Mouse (Mus musculus) liver, embryonic 11.5 days (tissue): ENCODE results near the gene Tnfaip6. TPM values are rescaled to one million over a fixed set of nuclear protein-coding genes. Genes with fewer than 3 reads are reported as not detected.

Experiments
- ATAC-seq: fragments of 200-750 bp; cut with Nextera tagmentation; replicated peaks from 2 replicates; pipeline ENCODE4 v1.8.0; 2017; ENCODE audit warnings: moderate number of reproducible peaks, mild to moderate bottlenecking, moderate TSS enrichment, moderate library complexity; ENCODE audit not compliant: low FRiP score
- DNase-seq: peaks from one replicate; pipeline ENCODE4 v3.0.0-alpha.2; 2017; ENCODE audit warnings: low spot score
- H3K27ac ChIP-seq: fragments of 300-500 bp; sonication (generic); 2 replicates; pipeline ENCODE4 v1.5.1; 2014; ENCODE audit warnings: mild to moderate bottlenecking, low read depth, low read length, control low read depth
- H3K27me3 ChIP-seq: fragments of 300-500 bp; sonication (generic); replicated peaks from 2 replicates; pipeline ENCODE4 v1.6.1; 2014; ENCODE audit warnings: low read length, mixed read lengths; ENCODE audit not compliant: control insufficient read depth, insufficient read depth
- H3K36me3 ChIP-seq: fragments of 300-500 bp; sonication (generic); 2 replicates; pipeline ENCODE4 v1.6.1; 2014; ENCODE audit warnings: mild to moderate bottlenecking, low read length, moderate library complexity, mixed read lengths; ENCODE audit not compliant: control insufficient read depth, insufficient read depth
- H3K4me1 ChIP-seq: fragments of 300-500 bp; sonication (generic); replicated peaks from 2 replicates; pipeline ENCODE4 v1.6.1; 2014; ENCODE audit warnings: low read length, mixed read lengths; ENCODE audit not compliant: control insufficient read depth, insufficient read depth
- H3K4me2 ChIP-seq: fragments of 300-500 bp; sonication (generic); 2 replicates; pipeline ENCODE4 v1.6.1; 2014; ENCODE audit warnings: mild to moderate bottlenecking, control low read depth, moderate library complexity
- H3K4me3 ChIP-seq: fragments of 300-500 bp; sonication (generic); 2 replicates; pipeline ENCODE4 v1.5.1; 2014; ENCODE audit warnings: low read depth, low read length, control low read depth
- H3K9ac ChIP-seq: fragments of 300-500 bp; sonication (generic); 2 replicates; pipeline ENCODE4 v1.6.1; 2014; ENCODE audit warnings: low read depth, low read length, control low read depth
- H3K9me3 ChIP-seq: fragments of 300-500 bp; sonication (generic); 2 replicates; pipeline ENCODE4 v1.6.1; 2016; ENCODE audit warnings: low read length, inconsistent platforms, mixed read lengths; ENCODE audit not compliant: control insufficient read depth
- WGBS: fragments of 180-500 bp; shearing (Covaris S2); extraction: QIAGEN DNeasy Blood & Tissue Kit; methylation state at CpG from one replicate; pipeline ENCODE4 v1.1.7; 2014; 5-methylcytosine and 5-hydroxymethylcytosine counted together
- polyA plus RNA-seq: library from polyadenylated mRNA; unstranded; fragments of >200 nt; fragmentation: Nextera tagmentation; extraction: Ambion mirVana; gene quantifications from 2 replicates; pipeline ENCODE4 v1.2.1, GENCODE M21; 2014

Gene Tnfaip6
- polyA plus RNA-seq, 1 experiment from 2014 or later: 1.9 TPM

- H3K36me3 ChIP-seq: no peaks in the 10 kb centered on the region
- H3K9me3 ChIP-seq: no peaks in the 10 kb centered on the region
- DNase-seq (no peak), ATAC-seq (no peak)
- no peak overlapping the region for H3K27ac ChIP-seq
- WGBS: 86% methylated on average over 3 of the region's 3 CpGs
- no peak overlapping the region for H3K9ac ChIP-seq
- H3K4me1 ChIP-seq: no peaks in the 10 kb centered on the region
- no peak overlapping the region for H3K4me2 ChIP-seq
- no peak overlapping the region for H3K4me3 ChIP-seq
- peaks cover 3% of the 10 kb centered on the region for H3K27me3 ChIP-seq
Observed at GRCm38 (mm10) chr2:52042132-52042531, 4.3 kb downstream of the Tnfaip6 start.

GRCm38 (mm10) chr2:52042714-52043113 is 4.9 kb downstream of the Tnfaip6 start:
- Histone ChIP-seq H3K4me1 (no peaks in the 10 kb centered on the region), H3K9me3 (no peaks in the 10 kb centered on the region), H3K36me3 (no peaks in the 10 kb centered on the region), H3K4me2 (no peak overlapping the region), H3K9ac (no peak overlapping the region), H3K4me3 (no peak overlapping the region), H3K27ac (no peak overlapping the region), H3K27me3 (peaks cover 3% of the 10 kb centered on the region)
- ATAC-seq (no peak), DNase-seq (no peak)
- 58% methylated on average over 5 of the region's 5 CpGs for WGBS

GRCm38 (mm10) chr2:52043485-52043884 is 5.7 kb downstream of the Tnfaip6 start:
- Histone ChIP-seq H3K36me3 (no peaks in the 10 kb centered on the region), H3K4me2 (no peak overlapping the region), H3K4me1 (no peaks in the 10 kb centered on the region), H3K27ac (no peak overlapping the region), H3K4me3 (no peak overlapping the region), H3K27me3 (peaks cover 2% of the 10 kb centered on the region), H3K9ac (no peak overlapping the region), H3K9me3 (no peaks in the 10 kb centered on the region)
- ATAC-seq (no peak), DNase-seq (no peak)
- 89% methylated on average over 11 of the region's 11 CpGs for WGBS

GRCm38 (mm10) chr2:52046032-52046431 is 8.2 kb downstream of the Tnfaip6 start:
- 69% methylated on average over 5 of the region's 5 CpGs for WGBS

GRCm38 (mm10) chr2:52050823-52051222 is 13.0 kb downstream of the Tnfaip6 start:
- no peaks in the 10 kb centered on the region for H3K4me1 ChIP-seq
- H3K4me3 ChIP-seq: no peak overlapping the region
- no peak overlapping the region for H3K4me2 ChIP-seq
- DNase-seq: no peak
- no peak overlapping the region for H3K9ac ChIP-seq
- no peaks in the 10 kb centered on the region for H3K36me3 ChIP-seq
- ATAC-seq: no peak
- H3K27ac ChIP-seq: no peak overlapping the region
- no peaks in the 10 kb centered on the region for H3K27me3 ChIP-seq
- H3K9me3 ChIP-seq: no peaks in the 10 kb centered on the region
- WGBS: 86% methylated on average over 11 of the region's 11 CpGs

More at GRCm38 (mm10) chr2:52046032-52046431, 8.2 kb downstream of the Tnfaip6 start:
- Histone ChIP-seq H3K4me2 (no peak overlapping the region), H3K9me3 (no peaks in the 10 kb centered on the region), H3K4me1 (no peaks in the 10 kb centered on the region), H3K4me3 (no peak overlapping the region), H3K9ac (no peak overlapping the region), H3K36me3 (no peaks in the 10 kb centered on the region), H3K27ac (no peak overlapping the region), H3K27me3 (no peaks in the 10 kb centered on the region)
- no peak for DNase-seq
- ATAC-seq: no peak

GRCm38 (mm10) chr2:52052335-52052734 is 14.5 kb downstream of the Tnfaip6 start:
- no peak overlapping the region for H3K27ac ChIP-seq
- ATAC-seq (no peak), DNase-seq (no peak)
- no peaks in the 10 kb centered on the region for H3K27me3 ChIP-seq
- no peaks in the 10 kb centered on the region for H3K9me3 ChIP-seq
- H3K4me3 ChIP-seq: no peak overlapping the region
- WGBS: 80% methylated on average over 4 of the region's 4 CpGs
- H3K9ac ChIP-seq: no peak overlapping the region
- no peaks in the 10 kb centered on the region for H3K4me1 ChIP-seq
- H3K4me2 ChIP-seq: no peak overlapping the region
- H3K36me3 ChIP-seq: no peaks in the 10 kb centered on the region

- H3K27me3 ChIP-seq: no peaks in the 10 kb centered on the region
- WGBS: 49% methylated on average over 5 of the region's 5 CpGs
- H3K4me2 ChIP-seq: no peak overlapping the region
- no peaks in the 10 kb centered on the region for H3K4me1 ChIP-seq
- H3K9ac ChIP-seq: no peak overlapping the region
- no peak for DNase-seq
- no peaks in the 10 kb centered on the region for H3K36me3 ChIP-seq
- no peak overlapping the region for H3K27ac ChIP-seq
- no peaks in the 10 kb centered on the region for H3K9me3 ChIP-seq
- ATAC-seq: no peak
- H3K4me3 ChIP-seq: no peak overlapping the region
Observed at GRCm38 (mm10) chr2:52053502-52053901, 15.7 kb downstream of the Tnfaip6 start.

- ATAC-seq: no peak
- no peaks in the 10 kb centered on the region for H3K9me3 ChIP-seq
- H3K27ac ChIP-seq: no peak overlapping the region
- H3K4me3 ChIP-seq: no peak overlapping the region
- DNase-seq: no peak
- WGBS: 41% methylated on average over 4 of the region's 4 CpGs
- H3K4me2 ChIP-seq: no peak overlapping the region
- no peak overlapping the region for H3K9ac ChIP-seq
- H3K36me3 ChIP-seq: no peaks in the 10 kb centered on the region
- no peaks in the 10 kb centered on the region for H3K4me1 ChIP-seq
- H3K27me3 ChIP-seq: no peaks in the 10 kb centered on the region
Observed at GRCm38 (mm10) chr2:52055616-52056015, 17.8 kb downstream of the Tnfaip6 start.

- DNase-seq: no peak
- Histone ChIP-seq H3K9me3 (no peaks in the 10 kb centered on the region), H3K4me3 (no peak overlapping the region), H3K9ac (no peak overlapping the region), H3K27me3 (no peaks in the 10 kb centered on the region), H3K36me3 (no peaks in the 10 kb centered on the region), H3K27ac (no peak overlapping the region), H3K4me1 (no peaks in the 10 kb centered on the region), H3K4me2 (no peak overlapping the region)
- WGBS: 64% methylated on average over 1 of the region's 1 CpGs
- ATAC-seq: no peak
Observed at GRCm38 (mm10) chr2:52057099-52057498, 19.3 kb downstream of the Tnfaip6 start.
